Mouse (Mus musculus) MEL (cell line): ENCODE results near the gene Rpa2. TPM values are rescaled to one million over a fixed set of nuclear protein-coding genes. Genes with fewer than 3 reads are reported as not detected.

ENCODE experiments used
- DNase-seq: peaks from one replicate; pipeline ENCODE4 v3.0.0; 2011; ENCODE audit warnings: low read depth, low spot score
- H3K27ac ChIP-seq: 2 replicates; pipeline ENCODE4 v1.5.1; 2012; ENCODE audit warnings: low read depth, mild to moderate bottlenecking, control low read depth, low read length, moderate library complexity; ENCODE audit not compliant: control insufficient read depth
- H3K27me3 ChIP-seq, 2 experiments: fragments of 150-350 bp in 1 of 2; sonication (generic) in 1 of 2; 2 replicates each; pipeline ENCODE4 v1.6.1; 2012; ENCODE audit warnings: low read length in 2 of 2, mild to moderate bottlenecking in 2 of 2, improper control_type of control experiment in 1 of 2, moderate library complexity in 1 of 2; ENCODE audit not compliant: insufficient read depth in 2 of 2, control insufficient read depth in 1 of 2
- H3K36me3 ChIP-seq, 2 experiments: 2 replicates each; pipeline ENCODE4 v1.6.1; 2012 to 2014; ENCODE audit warnings: low read length in 2 of 2, improper control_type of control experiment in 1 of 2, inconsistent platforms in 1 of 2, mild to moderate bottlenecking in 1 of 2; ENCODE audit not compliant: insufficient read depth in 2 of 2, control insufficient read depth in 1 of 2
- H3K4me1 ChIP-seq, 2 experiments: fragments of 150-350 bp in 1 of 2; sonication (generic) in 1 of 2; 2 replicates each; pipeline ENCODE4 v1.6.1; 2012; ENCODE audit warnings: low read length in 2 of 2, improper control_type of control experiment in 1 of 2, mild to moderate bottlenecking in 1 of 2; ENCODE audit not compliant: insufficient read depth in 2 of 2, control insufficient read depth in 1 of 2
- H3K4me3 ChIP-seq, 2 experiments: fragments of 150-350 bp in 1 of 2; sonication (generic) in 1 of 2; 2 replicates each; pipeline ENCODE4 v1.5.1; 2012; ENCODE audit warnings: low read depth in 2 of 2, low read length in 2 of 2, mild to moderate bottlenecking in 2 of 2, moderate library complexity in 2 of 2, control low read depth in 1 of 2, improper control_type of control experiment in 1 of 2; ENCODE audit not compliant: control insufficient read depth in 1 of 2, insufficient read depth in 1 of 2
- H3K79me2 ChIP-seq: 2 replicates; pipeline ENCODE4 v1.6.1; 2012; ENCODE audit warnings: mild to moderate bottlenecking, low read length, moderate library complexity; ENCODE audit not compliant: control insufficient read depth, poor library complexity, insufficient read depth
- H3K9ac ChIP-seq: 2 replicates; pipeline ENCODE4 v1.6.1; 2012; ENCODE audit warnings: low read depth, mild to moderate bottlenecking, control low read depth, low read length, moderate library complexity; ENCODE audit not compliant: control insufficient read depth, poor library complexity, severe bottlenecking
- H3K9me3 ChIP-seq: fragments of 150-350 bp; sonication (generic); replicated peaks from 2 replicates; pipeline ENCODE4 v1.6.1; 2012; ENCODE audit warnings: mild to moderate bottlenecking, low read length, improper control_type of control experiment, moderate library complexity; ENCODE audit not compliant: insufficient read depth
- CHD2 ChIP-seq: IDR thresholded peaks from 2 replicates; pipeline ENCODE4 v1.6.1; 2011; ENCODE audit warnings: low read length, improper control_type of control experiment
- CTCF ChIP-seq, 3 experiments: IDR thresholded peaks in 2 of 3; conservative IDR thresholded peaks in 1 of 3; 2 replicates each; pipeline ENCODE4 v1.5.1; 2011 to 2012; ENCODE audit warnings: low read length in 3 of 3, low read depth in 2 of 3, mild to moderate bottlenecking in 2 of 3, improper control_type of control experiment in 1 of 3, inconsistent platforms in 1 of 3, mixed read lengths in 1 of 3, moderate library complexity in 1 of 3; ENCODE audit not compliant: control insufficient read depth in 1 of 3, insufficient read depth in 1 of 3, poor library complexity in 1 of 3, severe bottlenecking in 1 of 3
- E2F4 ChIP-seq: IDR thresholded peaks from 2 replicates; pipeline ENCODE4 v1.6.1; 2011; ENCODE audit warnings: low read depth, low read length, improper control_type of control experiment, borderline replicate concordance
- EP300 ChIP-seq, 2 experiments: IDR thresholded peaks; 2 replicates each; pipeline ENCODE4 v1.6.1; 2011; ENCODE audit warnings: improper control_type of control experiment in 2 of 2, low read length in 2 of 2, low read depth in 1 of 2, mild to moderate bottlenecking in 1 of 2
- GABPA ChIP-seq: IDR thresholded peaks from 2 replicates; pipeline ENCODE4 v1.6.1; 2012; ENCODE audit warnings: low read depth, mild to moderate bottlenecking, inconsistent platforms, low read length, improper control_type of control experiment, moderate library complexity
- JUND ChIP-seq: IDR thresholded peaks from 2 replicates; pipeline ENCODE4 v1.6.1; 2011; ENCODE audit warnings: low read depth, mild to moderate bottlenecking, improper control_type of control experiment, low read length
- KAT2A ChIP-seq: conservative IDR thresholded peaks from 2 replicates; pipeline ENCODE4 v1.6.1; 2012; ENCODE audit warnings: low read depth, low read length, improper control_type of control experiment, inconsistent platforms
- MEF2A ChIP-seq: IDR thresholded peaks from 2 replicates; pipeline ENCODE4 v1.6.1; 2014; ENCODE audit warnings: low read depth, mild to moderate bottlenecking, inconsistent platforms, low read length, improper control_type of control experiment; ENCODE audit not compliant: poor library complexity, insufficient replicate concordance, severe bottlenecking; ENCODE audit errors: extremely low read depth
- NRF1 ChIP-seq: IDR thresholded peaks from 2 replicates; pipeline ENCODE4 v1.6.1; 2014; ENCODE audit warnings: low read depth, mild to moderate bottlenecking, inconsistent platforms, low read length, improper control_type of control experiment, moderate library complexity; ENCODE audit not compliant: poor library complexity, insufficient read depth, severe bottlenecking
- SMC3 ChIP-seq: IDR thresholded peaks from 2 replicates; pipeline ENCODE4 v1.6.1; 2011; ENCODE audit warnings: low read depth, low read length, improper control_type of control experiment
- TBP ChIP-seq: IDR thresholded peaks from 2 replicates; pipeline ENCODE4 v1.8.0; 2011; ENCODE audit warnings: low read depth, low read length, improper control_type of control experiment
- TCF12 ChIP-seq: IDR thresholded peaks from 2 replicates; pipeline ENCODE4 v1.6.1; 2014; ENCODE audit warnings: low read depth, mild to moderate bottlenecking, inconsistent platforms, low read length, improper control_type of control experiment, moderate library complexity
- UBTF ChIP-seq: IDR thresholded peaks from 2 replicates; pipeline ENCODE4 v1.6.1; 2012; ENCODE audit warnings: low read depth, mild to moderate bottlenecking, inconsistent platforms, low read length, improper control_type of control experiment, moderate library complexity, borderline replicate concordance; ENCODE audit not compliant: insufficient read depth
- ZKSCAN1 ChIP-seq: IDR thresholded peaks from 2 replicates; pipeline ENCODE4 v1.6.1; 2012; ENCODE audit warnings: low read depth, mild to moderate bottlenecking, inconsistent platforms, low read length, improper control_type of control experiment, moderate library complexity
- ZNF384 ChIP-seq: IDR thresholded peaks from 2 replicates; pipeline ENCODE4 v1.6.1; 2012; ENCODE audit warnings: low read depth, mild to moderate bottlenecking, inconsistent platforms, low read length, improper control_type of control experiment
- polyA plus RNA-seq, 2 experiments: library from polyadenylated mRNA; stranded (reverse) in 1 of 2; unstranded in 1 of 2; fragments of >175 nt in 1 of 2; fragments of >200 nt in 1 of 2; gene quantifications; 2 replicates each; pipeline versions ENCODE4 v1.2.1 to v1.2.4; 2012; ENCODE audit warnings: low replicate concordance in 2 of 2, low read depth in 1 of 2; ENCODE audit not compliant: insufficient read length in 2 of 2, insufficient read depth in 1 of 2, missing spikeins in 1 of 2
- total RNA-seq: library from RNA; depleted of rRNA; stranded (reverse); fragments of 300-350 nt; gene quantifications from 2 replicates; pipeline ENCODE4 v1.2.3, GENCODE M21; 2012

Gene Rpa2
- total and polyA plus RNA-seq, 3 experiments, result 103 to 119 TPM; not detected in 1

DNA sequence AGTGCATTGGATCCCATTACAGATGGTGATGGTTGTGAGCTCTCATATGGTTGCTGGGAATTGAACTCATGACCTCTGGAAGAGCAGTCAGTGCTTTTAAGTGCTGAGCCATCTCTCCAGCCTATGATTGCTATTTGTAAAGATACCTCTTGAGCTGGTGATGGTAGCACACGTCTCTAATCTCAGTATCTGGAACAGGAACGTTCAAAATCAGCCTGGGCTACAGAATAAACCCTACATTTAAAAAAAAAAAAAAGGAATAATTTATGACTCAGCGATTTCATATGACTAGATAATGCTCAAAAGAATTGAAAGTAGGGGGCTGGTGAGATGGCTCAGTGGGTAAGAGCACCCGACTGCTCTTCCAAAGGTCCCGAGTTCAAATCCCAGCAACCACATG lies 35.1 kb downstream of the Rpa2 start:
- no peak for TF ChIP-seq CTCF (IDR thresholded peaks at IDR 0.05 in 2 of 3, conservative IDR thresholded peaks at IDR 0.05 in 1 of 3; ENCODE audit: control insufficient read depth in 1 of 3, insufficient read depth in 1 of 3, low read depth in 2 of 3, low read length in 3 of 3, poor library complexity in 1 of 3, severe bottlenecking in 1 of 3)
- no peak for TF ChIP-seq E2F4
- TF ChIP-seq ZKSCAN1, result no peak
- TF ChIP-seq SMC3, result no peak
- no peak for TF ChIP-seq UBTF
- no peak for TF ChIP-seq KAT2A
- no peak for TF ChIP-seq GABPA
- no peak for TF ChIP-seq TCF12
- TF ChIP-seq TBP, result peak; percentile 96
- TF ChIP-seq NRF1, result no peak
- no peak for TF ChIP-seq JUND
- peak; percentile 78 for TF ChIP-seq ZNF384
- TF ChIP-seq CHD2, result no peak
- no peak for TF ChIP-seq EP300 (IDR thresholded peaks at IDR 0.05; ENCODE audit: low read depth in 1 of 2, low read length in 2 of 2)
- H3K4me1 ChIP-seq, result peaks cover 21 to 29% of the 10 kb centered on the region in 2 experiments
- no peaks in the 10 kb centered on the region for H3K27me3 ChIP-seq
- no peak overlapping the region for H3K27ac ChIP-seq
- no peaks in the 10 kb centered on the region; the same call in 1 of the 2 replicates for H3K79me2 ChIP-seq
- peak; percentile 69 for DNase-seq
- no peak overlapping the region for H3K4me3 ChIP-seq
- peaks cover 0 to 36% of the 10 kb centered on the region in 2 experiments; a peak in 2 of 4 replicates for H3K36me3 ChIP-seq
- no peak overlapping the region for H3K9ac ChIP-seq
- no peaks in the 10 kb centered on the region for H3K9me3 ChIP-seq

DNA sequence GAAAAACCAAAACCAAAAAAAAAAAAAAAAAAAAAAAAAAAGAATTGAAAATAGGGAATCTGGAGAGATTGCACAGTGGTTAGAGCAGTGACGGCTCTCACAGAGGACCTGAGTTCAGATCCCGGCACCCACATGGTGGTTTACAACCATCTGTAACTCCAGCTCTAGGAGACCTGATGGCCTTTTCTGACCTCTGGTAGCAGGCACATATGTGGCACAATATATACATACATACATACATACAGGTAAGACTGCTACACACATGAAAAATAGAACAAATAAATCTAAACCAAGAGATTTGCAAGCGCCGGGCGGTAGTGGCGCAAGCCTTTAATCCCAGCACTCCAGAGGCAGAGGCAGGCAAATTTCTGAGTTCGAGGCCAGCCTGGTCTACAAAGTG lies 35.7 kb downstream of the Rpa2 start:
- Histone ChIP-seq H3K27me3 (no peaks in the 10 kb centered on the region), H3K9me3 (no peaks in the 10 kb centered on the region), H3K4me1 (peaks cover 24 to 36% of the 10 kb centered on the region in 2 experiments), H3K36me3 (peaks cover 0 to 40% of the 10 kb centered on the region in 2 experiments; a peak in 2 of 4 replicates), H3K27ac (peak overlapping the region; percentile 98), H3K9ac (no peak overlapping the region), H3K79me2 (no peaks in the 10 kb centered on the region; the same call in 1 of the 2 replicates), H3K4me3 (no peak overlapping the region)
- peak; percentile 74 for DNase-seq
- TF ChIP-seq ZNF384 (peak; percentile 87), MEF2A (no peak)
